Mouse (Mus musculus) brain, embryonic 14.5 days (tissue): ENCODE data around the gene Neurl2.

Source experiments
- CTCF ChIP-seq: fragments of 200-500 bp; IDR thresholded peaks from 2 replicates; pipeline ENCODE4 v1.5.1; 2012; ENCODE audit warnings: inconsistent platforms, mild to moderate bottlenecking, moderate library complexity, borderline replicate concordance; ENCODE audit not compliant: insufficient read depth, insufficient read length; ENCODE audit errors: extremely low read depth
- POLR2A ChIP-seq: fragments of 200-500 bp; IDR thresholded peaks from 2 replicates; pipeline ENCODE4 v1.6.1; 2012; ENCODE audit warnings: mild to moderate bottlenecking, inconsistent platforms, borderline replicate concordance; ENCODE audit not compliant: poor library complexity, insufficient read depth, insufficient read length, severe bottlenecking; ENCODE audit errors: extremely low read depth

DNA sequence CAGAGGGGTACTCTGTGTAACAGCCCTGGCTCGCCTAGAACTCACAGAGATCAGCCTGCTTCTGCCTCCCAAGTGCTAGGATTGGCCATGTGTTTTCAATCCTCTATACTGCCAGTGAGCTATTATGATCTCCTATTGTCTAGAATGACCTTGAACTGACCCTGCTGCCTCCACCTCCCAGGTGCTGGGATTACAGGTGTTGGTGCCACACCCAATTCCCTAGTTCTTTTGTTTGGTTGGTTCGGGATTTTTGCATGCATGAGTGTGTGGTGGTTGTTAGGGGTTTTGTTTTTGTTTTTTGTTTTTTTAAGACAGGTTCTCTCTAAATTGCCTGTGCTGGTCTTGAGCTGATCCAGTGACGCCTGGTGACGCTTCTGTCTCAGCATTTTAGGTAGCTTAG lies 9.3 kb downstream of the Neurl2 start:
- TF ChIP-seq CTCF (no peak), POLR2A (no peak)
